Mouse (Mus musculus): Measurements from ENCODE around the gene BC030867.

- TF ChIP-seq POLR2A (IDR thresholded peaks at IDR 0.05; ENCODE audit: control insufficient read depth in 1 of 2, insufficient read depth in 1 of 2, low read depth in 1 of 2, low read length in 2 of 2, poor library complexity in 1 of 2): no peak
- no peak for TF ChIP-seq RAD21 (IDR thresholded peaks at IDR 0.05; ENCODE audit: low read depth, low read length)
- no peak for TF ChIP-seq GATA1 (IDR thresholded peaks at IDR 0.05; ENCODE audit: low read depth, low read length)
- TF ChIP-seq TBP (IDR thresholded peaks at IDR 0.05; ENCODE audit: low read depth, low read length): no peak
- no peak for TF ChIP-seq USF1 (IDR thresholded peaks at IDR 0.05; ENCODE audit: low read depth, low read length)
- no peak for TF ChIP-seq MEF2A (IDR thresholded peaks at IDR 0.05; ENCODE audit: extremely low read depth, insufficient replicate concordance, low read depth, low read length, poor library complexity, severe bottlenecking)
- no peak for TF ChIP-seq TAL1 (IDR thresholded peaks at IDR 0.05; ENCODE audit: low read length)
- no peak for TF ChIP-seq EP300 (IDR thresholded peaks at IDR 0.05; ENCODE audit: low read depth in 1 of 2, low read length in 2 of 2)
- TF ChIP-seq CTCF (IDR thresholded peaks at IDR 0.05 in 2 of 3, conservative IDR thresholded peaks at IDR 0.05 in 1 of 3; ENCODE audit: control insufficient read depth in 1 of 3, insufficient read depth in 1 of 3, low read depth in 2 of 3, low read length in 3 of 3, poor library complexity in 1 of 3, severe bottlenecking in 1 of 3): no peak
- no peak for TF ChIP-seq NRF1 (IDR thresholded peaks at IDR 0.05; ENCODE audit: insufficient read depth, low read depth, low read length, poor library complexity, severe bottlenecking)
- TF ChIP-seq RCOR1 (IDR thresholded peaks at IDR 0.05; ENCODE audit: low read depth, low read length): no peak
These were observed 30.9 kb downstream of the BC030867 start for GRCm38 (mm10) chr11:102279595-102279994.
